Mouse (Mus musculus): Measurements from ENCODE around the gene Pald1. TPM values are rescaled to one million over a fixed set of nuclear protein-coding genes. Genes with fewer than 3 reads are reported as not detected.

Pald1 gene
- total and polyA plus RNA-seq, 3 experiments = 15.3 to 17.7 (median 17.6) TPM

DNA sequence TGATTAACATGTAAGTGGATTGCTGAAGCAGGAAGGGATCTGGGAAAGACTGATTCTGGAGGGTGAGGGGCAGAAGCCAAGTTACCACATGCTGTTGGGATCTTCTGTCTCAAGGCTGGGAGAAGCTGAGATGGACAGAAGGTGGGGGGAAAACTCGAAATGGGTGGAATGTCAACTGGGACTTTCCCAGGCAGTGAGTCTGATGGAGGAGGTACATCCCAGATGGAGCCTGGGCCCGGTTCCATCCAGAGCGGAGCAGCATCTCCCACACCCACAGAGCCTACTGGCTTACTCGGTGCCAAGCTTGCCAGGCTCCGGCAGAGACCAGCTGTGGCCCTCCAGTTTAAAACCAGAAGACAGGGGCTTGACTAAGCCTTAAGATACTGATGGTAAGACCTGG lies 52.3 kb downstream of the Pald1 start:
- peak; percentile 56 to 64 for DNase-seq
- H3K36me3 ChIP-seq (ENCODE audit: control insufficient read depth, insufficient read depth, low read length) = no peaks in the 10 kb centered on the region
- no peak overlapping the region for H3K4me3 ChIP-seq
- TF ChIP-seq EP300 (IDR thresholded peaks at IDR 0.05; ENCODE audit: insufficient read depth, low read depth, low read length) (0 out of 2 replicates have a peak, but pooled peaks have one; percentile 31), POLR2A (IDR thresholded peaks at IDR 0.05; ENCODE audit: insufficient read depth, low read depth, low read length) (no peak), CTCF (IDR thresholded peaks at IDR 0.05) (no peak)
- no peak overlapping the region for H3K9ac ChIP-seq (ENCODE audit: low read depth, low read length)
- no peaks in the 10 kb centered on the region for H3K79me2 ChIP-seq (replicated peaks; ENCODE audit: control insufficient read depth, insufficient read depth, low read length)
- H3K4me1 ChIP-seq (ENCODE audit: control insufficient read depth, insufficient read depth, low read length) = no peaks in the 10 kb centered on the region; the same call in 1 of the 2 replicates
- 64% methylated on average over 5 of the region's 5 CpGs for WGBS
- intact Hi-C loops (cut with DNase I) = no loop called here
- no peak overlapping the region for H3K27ac ChIP-seq
- H3K27me3 ChIP-seq (ENCODE audit: control insufficient read depth, insufficient read depth, low read length) = no peaks in the 10 kb centered on the region

DNA sequence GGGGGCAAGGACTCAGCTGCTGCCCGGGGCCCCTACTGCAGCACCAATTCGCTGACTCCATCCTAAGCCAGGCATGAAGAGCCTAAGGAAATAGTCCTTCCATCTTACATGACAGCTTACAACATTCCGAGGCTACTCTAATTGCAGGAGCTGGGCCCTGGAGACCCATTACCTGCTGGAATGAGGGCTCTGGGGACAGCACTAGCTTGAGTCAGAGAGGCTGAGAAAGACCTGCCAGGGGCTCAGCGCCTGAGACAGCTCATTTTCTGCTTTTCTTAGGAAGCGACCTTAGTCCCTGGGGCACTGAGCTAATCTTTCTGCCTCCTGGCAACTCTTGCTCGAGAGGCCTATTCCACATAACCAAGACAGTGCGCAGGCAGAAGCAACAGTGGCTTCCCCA lies 54.4 kb downstream of the Pald1 start:
- Histone ChIP-seq H3K27me3 (ENCODE audit: control insufficient read depth, insufficient read depth, low read length) (no peaks in the 10 kb centered on the region), H3K79me2 (replicated peaks; ENCODE audit: control insufficient read depth, insufficient read depth, low read length) (no peaks in the 10 kb centered on the region), H3K4me3 (no peak overlapping the region), H3K36me3 (ENCODE audit: control insufficient read depth, insufficient read depth, low read length) (no peaks in the 10 kb centered on the region), H3K9ac (ENCODE audit: low read depth, low read length) (no peak overlapping the region), H3K4me1 (ENCODE audit: control insufficient read depth, insufficient read depth, low read length) (peaks cover 2% of the 10 kb centered on the region), H3K27ac (no peak overlapping the region)
- WGBS = 71% methylated on average over 7 of the region's 7 CpGs
- DNase-seq = no peak
- intact Hi-C loops (cut with DNase I) = no loop called here
- TF ChIP-seq EP300 (IDR thresholded peaks at IDR 0.05; ENCODE audit: insufficient read depth, low read depth, low read length) = no peak
- no peak for TF ChIP-seq POLR2A (IDR thresholded peaks at IDR 0.05; ENCODE audit: insufficient read depth, low read depth, low read length)
- no peak for TF ChIP-seq CTCF (IDR thresholded peaks at IDR 0.05)

DNA sequence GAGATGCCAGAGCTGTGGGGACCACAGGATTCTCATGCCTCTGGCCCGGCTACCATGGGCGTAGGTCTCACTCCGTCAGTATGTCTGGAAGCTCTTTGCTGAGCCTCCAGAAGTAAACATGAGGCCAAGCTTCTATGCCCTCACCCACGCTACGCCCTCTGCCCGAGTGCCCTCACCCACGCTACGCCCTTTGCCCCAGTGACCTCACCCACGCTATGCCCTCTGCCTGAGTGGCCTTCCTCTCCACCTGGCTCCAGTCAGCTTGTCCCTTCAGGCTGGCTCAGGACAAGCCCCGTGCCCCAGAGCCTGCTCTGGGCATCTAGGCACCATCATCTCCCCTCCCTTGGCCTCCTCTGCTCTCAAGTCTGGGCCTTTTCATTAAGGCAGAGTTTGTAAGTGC lies 55.8 kb downstream of the Pald1 start:
- WGBS = 78% methylated on average over 10 of the region's 10 CpGs
- intact Hi-C loops (cut with DNase I) = no loop called here

DNA sequence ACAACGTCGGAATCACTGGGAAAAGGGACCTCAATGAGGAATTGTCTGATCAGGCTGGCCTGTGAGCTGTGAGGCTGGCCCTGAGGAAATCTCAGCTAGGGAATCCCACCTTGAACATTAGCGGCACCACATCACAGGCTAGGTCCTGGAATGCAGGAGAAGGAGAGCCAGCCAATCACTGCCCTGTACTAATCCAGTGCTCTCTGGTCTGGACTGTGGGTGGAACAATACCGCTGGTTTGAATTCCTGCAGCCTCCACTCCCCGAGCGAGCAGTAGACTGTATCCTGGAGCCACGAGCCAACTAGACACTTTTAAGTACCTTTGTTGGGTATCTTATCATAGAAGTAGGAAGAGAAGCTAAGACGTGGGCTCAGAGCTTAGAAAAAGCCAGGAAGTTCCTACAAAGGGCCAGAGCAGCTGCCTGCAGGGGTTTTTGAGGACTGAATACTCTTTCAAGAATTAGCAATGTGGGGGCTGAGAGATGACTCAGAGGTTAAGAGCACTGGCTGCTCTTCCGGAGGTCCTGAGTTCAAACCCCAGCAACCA lies 57.5 kb downstream of the Pald1 start:
- Histone ChIP-seq H3K79me2 (replicated peaks; ENCODE audit: control insufficient read depth, insufficient read depth, low read length) (no peaks in the 10 kb centered on the region), H3K4me1 (ENCODE audit: control insufficient read depth, insufficient read depth, low read length) (peaks cover 2% of the 10 kb centered on the region), H3K36me3 (ENCODE audit: control insufficient read depth, insufficient read depth, low read length) (no peaks in the 10 kb centered on the region), H3K4me3 (no peak overlapping the region), H3K27ac (no peak overlapping the region), H3K27me3 (ENCODE audit: control insufficient read depth, insufficient read depth, low read length) (no peaks in the 10 kb centered on the region), H3K9ac (ENCODE audit: low read depth, low read length) (no peak overlapping the region)
- no peak for TF ChIP-seq CTCF (IDR thresholded peaks at IDR 0.05)
- no peak for TF ChIP-seq EP300 (IDR thresholded peaks at IDR 0.05; ENCODE audit: insufficient read depth, low read depth, low read length)
- no peak for TF ChIP-seq POLR2A (IDR thresholded peaks at IDR 0.05; ENCODE audit: insufficient read depth, low read depth, low read length)
- no peak for DNase-seq
- WGBS = 59% methylated on average over 9 of the region's 9 CpGs
- intact Hi-C loops (cut with DNase I) = no loop called here

More for the DNA sequence above, 55.8 kb downstream of the Pald1 start:
- Histone ChIP-seq H3K79me2 (replicated peaks; ENCODE audit: control insufficient read depth, insufficient read depth, low read length) (no peaks in the 10 kb centered on the region), H3K9ac (ENCODE audit: low read depth, low read length) (no peak overlapping the region), H3K4me1 (ENCODE audit: control insufficient read depth, insufficient read depth, low read length) (peaks cover 2% of the 10 kb centered on the region), H3K27ac (no peak overlapping the region), H3K36me3 (ENCODE audit: control insufficient read depth, insufficient read depth, low read length) (no peaks in the 10 kb centered on the region), H3K4me3 (no peak overlapping the region), H3K27me3 (ENCODE audit: control insufficient read depth, insufficient read depth, low read length) (no peaks in the 10 kb centered on the region)
- no peak for DNase-seq
- no peak for TF ChIP-seq EP300 (IDR thresholded peaks at IDR 0.05; ENCODE audit: insufficient read depth, low read depth, low read length)

DNA sequence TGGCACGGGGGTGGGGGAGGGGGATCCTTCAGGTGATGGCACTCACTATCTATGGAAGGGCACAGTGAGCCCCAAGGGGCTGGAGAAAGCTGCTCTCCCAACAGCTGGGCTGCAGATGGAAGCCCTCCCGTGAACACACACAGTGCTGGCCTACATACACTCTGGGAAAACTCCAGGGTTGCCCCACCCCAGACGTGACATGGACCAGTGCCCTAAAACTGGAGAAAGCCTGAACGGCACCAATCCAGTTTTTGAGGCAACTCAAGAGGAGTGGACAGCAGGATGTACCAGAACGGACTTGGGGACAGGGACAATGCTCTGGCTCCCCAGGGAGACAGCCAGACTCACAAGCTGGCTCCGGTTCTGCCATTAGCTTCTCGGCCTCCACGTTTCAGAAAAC lies 58.6 kb downstream of the Pald1 start:
- peak; percentile 55 to 62 for DNase-seq
- no peak overlapping the region for H3K9ac ChIP-seq (ENCODE audit: low read depth, low read length)
- no peak overlapping the region for H3K27ac ChIP-seq
- H3K27me3 ChIP-seq (ENCODE audit: control insufficient read depth, insufficient read depth, low read length) = no peaks in the 10 kb centered on the region
- no peaks in the 10 kb centered on the region for H3K79me2 ChIP-seq (replicated peaks; ENCODE audit: control insufficient read depth, insufficient read depth, low read length)
- H3K4me1 ChIP-seq (ENCODE audit: control insufficient read depth, insufficient read depth, low read length) = peaks cover 2% of the 10 kb centered on the region
- H3K36me3 ChIP-seq (ENCODE audit: control insufficient read depth, insufficient read depth, low read length) = no peaks in the 10 kb centered on the region
- intact Hi-C loops (cut with DNase I) = no loop called here
- H3K4me3 ChIP-seq = no peak overlapping the region
- 48% methylated on average over 8 of the region's 8 CpGs for WGBS
- no peak for TF ChIP-seq POLR2A (IDR thresholded peaks at IDR 0.05; ENCODE audit: insufficient read depth, low read depth, low read length)
- no peak for TF ChIP-seq EP300 (IDR thresholded peaks at IDR 0.05; ENCODE audit: insufficient read depth, low read depth, low read length)
- no peak for TF ChIP-seq CTCF (IDR thresholded peaks at IDR 0.05)

DNA sequence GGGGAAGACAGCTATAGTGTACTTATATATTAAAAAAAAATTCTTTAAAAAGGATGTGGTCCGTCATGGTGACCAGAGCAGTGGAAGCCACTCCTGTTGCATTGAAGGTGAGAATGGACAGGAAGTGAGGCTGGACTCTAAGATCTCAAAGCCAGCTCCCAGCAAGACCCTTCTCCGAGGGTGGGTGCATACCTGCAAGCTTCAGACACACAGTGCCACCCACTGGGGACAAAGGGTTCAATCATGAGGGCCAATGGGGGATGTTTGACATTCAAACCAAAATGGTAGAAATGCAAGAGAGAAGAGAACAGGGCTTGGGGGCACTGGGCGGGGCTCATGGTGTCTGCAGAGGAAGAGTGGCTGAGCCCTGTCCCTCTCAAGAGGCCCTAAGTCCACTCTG lies 64.8 kb downstream of the Pald1 start:
- intact Hi-C loops (cut with DNase I) = no loop called here

More for the DNA sequence above, 64.8 kb downstream of the Pald1 start:
- no peak for DNase-seq
- Histone ChIP-seq H3K4me3 (no peak overlapping the region), H3K36me3 (ENCODE audit: control insufficient read depth, insufficient read depth, low read length) (no peaks in the 10 kb centered on the region), H3K79me2 (replicated peaks; ENCODE audit: control insufficient read depth, insufficient read depth, low read length) (no peaks in the 10 kb centered on the region), H3K27ac (no peak overlapping the region), H3K27me3 (ENCODE audit: control insufficient read depth, insufficient read depth, low read length) (no peaks in the 10 kb centered on the region), H3K4me1 (ENCODE audit: control insufficient read depth, insufficient read depth, low read length) (peaks cover 1% of the 10 kb centered on the region; the same call in 1 of the 2 replicates), H3K9ac (ENCODE audit: low read depth, low read length) (no peak overlapping the region)
- TF ChIP-seq CTCF (IDR thresholded peaks at IDR 0.05) (peak; percentile 21), POLR2A (IDR thresholded peaks at IDR 0.05; ENCODE audit: insufficient read depth, low read depth, low read length) (no peak)
- WGBS = 84% methylated on average over 3 of the region's 3 CpGs
